Mouse (Mus musculus) c-Kit-positive CD71-negative TER-119-negative erythroid progenitor cells, embryonic 14.5 days (primary cell): ENCODE measurements around the gene Nipal4.

Source experiments
- DNase-seq: peaks from one replicate; pipeline ENCODE4 v3.0.0-alpha.2; 2013; ENCODE audit warnings: low read depth

Gene Nipal4

DNA sequence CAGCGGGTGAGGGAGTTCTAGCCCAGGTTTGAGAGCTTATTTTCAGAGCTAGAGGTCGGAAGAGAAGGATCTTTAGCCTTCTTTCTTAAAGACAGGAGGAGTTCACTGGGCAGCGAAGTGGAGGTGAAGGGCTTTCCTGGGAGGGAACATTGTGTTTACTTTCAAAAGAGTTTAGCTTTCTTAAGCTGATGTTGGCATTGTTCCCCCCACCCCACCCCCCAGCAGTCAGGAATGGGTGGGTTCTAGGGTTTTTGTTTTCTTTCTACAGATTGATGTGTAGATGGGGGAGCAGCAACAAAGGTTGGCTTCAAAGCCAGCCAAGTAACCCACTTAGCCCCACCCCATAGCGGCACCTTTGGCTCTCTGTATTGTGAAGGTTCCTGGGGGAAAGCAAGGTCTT is 51.3 kb downstream of the Nipal4 start:
- DNase-seq: no peak

DNA sequence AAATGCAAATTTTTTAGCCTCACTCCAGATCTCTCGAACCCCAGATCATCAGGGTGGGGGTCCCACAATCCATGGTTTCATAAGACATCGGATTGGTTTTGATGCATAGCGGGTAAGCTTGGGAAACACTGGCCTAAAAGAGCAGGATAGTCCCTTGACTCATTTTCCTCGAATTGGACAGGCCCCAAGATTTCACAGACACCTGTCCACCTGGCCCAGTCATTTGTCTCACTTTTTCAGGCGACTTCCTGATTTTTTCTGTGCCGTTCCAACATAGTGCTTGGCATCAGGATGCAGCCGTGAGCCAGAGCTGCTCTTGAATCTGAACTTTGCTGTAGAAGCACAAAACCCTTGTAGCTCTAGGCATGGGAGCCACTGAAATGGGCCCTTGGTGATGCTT is 52.1 kb downstream of the Nipal4 start:
- DNase-seq: no peak

- DNase-seq: no peak
Measured at GRCm38 (mm10) chr11:46113211-46113610, 53.1 kb downstream of the Nipal4 start.

- no peak for DNase-seq
Measured at GRCm38 (mm10) chr11:46110945-46111287, 55.4 kb downstream of the Nipal4 start.

DNA sequence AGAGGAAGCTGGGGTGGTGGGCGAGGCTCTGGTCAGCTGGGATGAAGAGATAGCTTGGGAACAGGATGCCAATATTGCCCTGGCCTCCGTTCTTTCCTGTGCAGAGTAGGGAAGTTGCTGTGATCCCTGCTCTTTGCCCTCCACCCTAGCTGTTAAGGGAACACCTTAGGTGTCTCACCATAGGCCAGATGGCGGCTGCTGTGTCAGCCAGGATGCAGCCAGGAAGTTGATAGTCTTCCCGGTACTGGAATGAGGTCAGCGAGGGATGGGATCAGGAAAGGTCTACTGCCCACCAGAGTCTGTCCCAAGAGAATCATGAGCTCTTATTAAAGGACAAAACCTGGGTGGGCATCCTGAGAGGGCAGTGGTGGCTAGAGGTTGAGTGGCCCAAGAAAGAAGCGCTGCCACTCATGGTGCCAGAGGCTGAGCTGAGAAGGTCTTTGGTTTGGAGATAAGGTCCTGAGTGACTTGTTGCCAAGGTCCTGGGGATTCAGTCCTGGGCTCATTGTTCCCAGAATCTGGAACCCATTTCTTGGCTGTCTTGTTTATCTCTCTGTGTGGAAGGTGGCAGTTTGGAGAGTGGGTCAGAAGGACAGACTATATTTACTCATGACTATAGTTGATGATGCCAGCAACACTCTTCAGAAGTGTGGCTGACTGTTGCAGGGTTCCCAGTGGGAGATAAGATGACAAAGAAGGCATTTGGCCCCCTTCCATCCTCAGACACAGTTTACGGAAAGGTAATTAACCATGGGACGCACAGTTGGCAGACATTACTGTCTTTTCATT is 56.0 kb downstream of the Nipal4 start:
- no peak for DNase-seq

GRCm38 (mm10) chr11:46109206-46109605 is 57.1 kb downstream of the Nipal4 start:
- DNase-seq: no peak

DNA sequence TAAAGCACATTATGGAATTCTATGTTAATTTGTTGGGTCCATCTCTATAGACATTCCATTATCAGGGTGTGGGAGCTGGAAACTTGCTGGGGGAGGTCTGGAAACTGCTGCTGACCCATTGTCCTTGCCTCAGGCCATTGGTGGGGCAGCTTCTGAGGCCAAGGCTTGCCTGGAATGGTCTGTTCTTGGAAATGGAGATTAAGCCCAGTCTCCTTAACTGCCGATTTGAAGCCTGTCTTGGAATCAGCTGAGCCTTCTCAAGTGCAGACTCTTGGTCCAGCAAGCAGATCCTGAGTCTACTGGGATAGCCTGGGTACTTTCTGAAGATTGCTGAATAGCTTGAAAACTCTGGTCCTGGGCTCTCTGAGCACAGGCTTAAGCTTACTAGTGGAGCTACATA is 59.3 kb downstream of the Nipal4 start:
- DNase-seq: no peak

- DNase-seq: no peak
Measured at GRCm38 (mm10) chr11:46102107-46102506, 64.2 kb downstream of the Nipal4 start.
